Mouse (Mus musculus) embryonic facial prominence, embryonic 14.5 days (tissue): ENCODE measurements around the gene Hspb6. TPM values are rescaled to one million over a fixed set of nuclear protein-coding genes. Genes with fewer than 3 reads are reported as not detected.

Experiments used
- microRNA-seq: library from miRNA; unstranded; fragments of <30 nt; microRNA quantifications from one replicate; pipeline ENCODE4, GENCODE M21; 2016; ENCODE audit warnings: borderline number of aligned reads
- polyA plus RNA-seq: library from polyadenylated mRNA; unstranded; fragments of >200 nt; fragmentation: Nextera tagmentation; extraction: Ambion mirVana; gene quantifications from 2 replicates; pipeline ENCODE4 v1.2.1, GENCODE M21; 2014

The Hspb6 gene
- polyA plus RNA-seq, 1 experiment from 2014 or later = 20.4 TPM

Small RNA genes lying within 50 kb of the gene (microRNA-seq; reads per million reads assigned to microRNA genes)
- 1.2 reads per million for gene Gm38670
- not detected for gene Mir3569

Other genes with a start within 250 kb of the Hspb6 start
- gene Alkbh6, start 243.5 kb upstream of the Hspb6 start, polyA plus RNA-seq = 69.4 and 72.3 TPM in 2 replicates
- gene Syne4, start 237.4 kb upstream of the Hspb6 start, polyA plus RNA-seq = 25.4 and 35.4 TPM in 2 replicates
- not detected in 2 replicates for gene E130208F15Rik, start 230.4 kb upstream of the Hspb6 start, polyA plus RNA-seq
- gene Sdhaf1, start 228.3 kb upstream of the Hspb6 start, polyA plus RNA-seq = 18.8 and 19.5 TPM in 2 replicates
- gene Lrfn3, start 189.4 kb upstream of the Hspb6 start, polyA plus RNA-seq = 4.2 and 4.7 TPM in 2 replicates
- gene Tyrobp, start 138.4 kb upstream of the Hspb6 start, polyA plus RNA-seq = 82.9 and 97.0 TPM in 2 replicates
- 2.2 and 2.4 TPM in 2 replicates for gene Hcst, start 132.3 kb upstream of the Hspb6 start, polyA plus RNA-seq
- gene Nfkbid, start 130.4 kb upstream of the Hspb6 start, polyA plus RNA-seq = 1.0 and 2.0 TPM in 2 replicates
- gene Aplp1, start 106.6 kb upstream of the Hspb6 start, polyA plus RNA-seq = 51.0 and 53.6 TPM in 2 replicates
- gene Kirrel2, start 94.5 kb upstream of the Hspb6 start, polyA plus RNA-seq = 0.45 and 0.82 TPM in 2 replicates
- 0.22 and 0.35 TPM in 2 replicates for gene Nphs1, start 93.9 kb upstream of the Hspb6 start, polyA plus RNA-seq
- not detected in 2 replicates for gene Prodh2, start 58.6 kb upstream of the Hspb6 start, polyA plus RNA-seq
- gene Arhgap33, start 17.1 kb upstream of the Hspb6 start, polyA plus RNA-seq = 9.7 and 10.9 TPM in 2 replicates
- gene Proser3, start 121 bp downstream of the Hspb6 start, polyA plus RNA-seq = 8.1 and 9.9 TPM in 2 replicates
- 45.7 and 50.5 TPM in 2 replicates for gene Lin37, start 7.7 kb downstream of the Hspb6 start, polyA plus RNA-seq
- 85.4 and 88.0 TPM in 2 replicates for gene U2af1l4, start 11.1 kb downstream of the Hspb6 start, polyA plus RNA-seq
- gene Gm49396, start 11.2 kb downstream of the Hspb6 start, polyA plus RNA-seq = 4.7 and 5.1 TPM in 2 replicates
- gene Psenen, start 11.4 kb downstream of the Hspb6 start, polyA plus RNA-seq = 108 and 113 TPM in 2 replicates
- gene Igflr1, start 13.2 kb downstream of the Hspb6 start, polyA plus RNA-seq = 2.1 and 2.9 TPM in 2 replicates
- 11.7 and 13.3 TPM in 2 replicates for gene Kmt2b, start 36.5 kb downstream of the Hspb6 start, polyA plus RNA-seq
- gene Zbtb32, start 46.7 kb downstream of the Hspb6 start, polyA plus RNA-seq = 0.26 and 0.45 TPM in 2 replicates
- gene Upk1a, start 60.7 kb downstream of the Hspb6 start, polyA plus RNA-seq = 0.39 and 0.47 TPM in 2 replicates
- 860 and 1,015 TPM in 2 replicates for gene Cox6b1, start 74.0 kb downstream of the Hspb6 start, polyA plus RNA-seq
- gene Etv2, start 83.7 kb downstream of the Hspb6 start, polyA plus RNA-seq = not detected in 2 replicates
- 93.1 and 106 TPM in 2 replicates for gene Rbm42, start 98.1 kb downstream of the Hspb6 start, polyA plus RNA-seq
- gene Haus5, start 112.8 kb downstream of the Hspb6 start, polyA plus RNA-seq = 30.7 and 35.0 TPM in 2 replicates
- gene Pmis2, start 119.4 kb downstream of the Hspb6 start, polyA plus RNA-seq = not detected in 2 replicates
- 0.37 and 0.46 TPM in 2 replicates for gene 2200002J24Rik, start 146.7 kb downstream of the Hspb6 start, polyA plus RNA-seq
- 0.32 and 0.54 TPM in 2 replicates for gene Atp4a, start 160.0 kb downstream of the Hspb6 start, polyA plus RNA-seq
- 212 and 214 TPM in 2 replicates for gene Tmem147, start 177.4 kb downstream of the Hspb6 start, polyA plus RNA-seq
- 0.33 and 0.38 TPM in 2 replicates for gene Gapdhs, start 191.5 kb downstream of the Hspb6 start, polyA plus RNA-seq
- gene Sbsn, start 199.3 kb downstream of the Hspb6 start, polyA plus RNA-seq = 12.4 and 33.7 TPM in 2 replicates
- gene Dmkn, start 211.6 kb downstream of the Hspb6 start, polyA plus RNA-seq = 123 and 159 TPM in 2 replicates
- gene Krtdap, start 235.7 kb downstream of the Hspb6 start, polyA plus RNA-seq = 428 and 557 TPM in 2 replicates